Mouse (Mus musculus): ENCODE data around the gene Pgam5.

Gene Pgam5

DNA sequence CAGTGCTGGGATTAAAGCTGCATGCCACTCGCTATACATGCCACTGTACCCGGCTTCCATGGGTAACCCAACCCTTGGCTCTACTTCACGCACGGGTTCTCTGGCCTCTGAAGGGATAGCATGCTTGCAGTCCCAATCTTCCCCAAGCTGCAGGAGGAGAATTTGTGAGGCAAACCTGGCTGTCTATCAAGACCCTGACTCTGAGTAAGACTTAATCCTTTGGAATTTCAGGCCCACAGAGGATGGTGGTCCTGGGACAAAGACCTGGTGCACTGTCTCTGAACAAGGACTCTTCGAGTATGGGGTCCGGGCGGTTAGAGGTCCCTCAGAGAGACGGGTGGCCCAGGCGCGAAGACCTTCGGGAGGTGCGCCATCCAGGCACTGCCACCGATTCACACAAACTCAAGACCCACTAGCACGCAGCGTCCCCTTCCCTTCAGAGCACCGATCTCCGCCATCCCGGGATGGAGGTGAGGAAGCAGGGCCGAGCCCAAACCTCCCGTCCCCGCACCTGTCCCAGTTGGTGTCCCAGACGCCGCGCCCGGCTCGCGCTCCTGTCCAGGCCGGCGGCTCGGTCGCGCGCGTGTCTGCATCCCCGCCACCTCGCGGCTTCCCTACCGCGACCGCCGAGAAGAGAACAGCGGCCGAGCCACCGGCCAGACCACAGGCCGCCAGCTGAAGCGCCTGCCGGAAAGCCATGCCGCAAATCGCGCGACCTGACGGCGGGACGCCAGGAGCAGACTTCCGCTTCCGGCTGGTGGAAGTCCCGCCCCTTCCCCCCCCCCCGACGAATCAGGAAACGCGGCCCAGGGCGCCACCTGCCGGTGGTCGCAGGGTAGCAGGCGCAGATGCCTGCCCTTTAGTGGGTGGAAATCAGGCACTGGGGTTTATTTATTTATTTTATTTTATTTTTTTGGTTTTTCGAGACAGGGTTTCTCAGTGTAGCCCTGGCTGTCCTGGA is at the start of gene Pgam5:
Gene Pgam5, minus strand, starts transcription at position 773 of the 961 bp plus-strand sequence.
- in situ Hi-C loops (cut with MboI, MseI), result no loop called here

DNA sequence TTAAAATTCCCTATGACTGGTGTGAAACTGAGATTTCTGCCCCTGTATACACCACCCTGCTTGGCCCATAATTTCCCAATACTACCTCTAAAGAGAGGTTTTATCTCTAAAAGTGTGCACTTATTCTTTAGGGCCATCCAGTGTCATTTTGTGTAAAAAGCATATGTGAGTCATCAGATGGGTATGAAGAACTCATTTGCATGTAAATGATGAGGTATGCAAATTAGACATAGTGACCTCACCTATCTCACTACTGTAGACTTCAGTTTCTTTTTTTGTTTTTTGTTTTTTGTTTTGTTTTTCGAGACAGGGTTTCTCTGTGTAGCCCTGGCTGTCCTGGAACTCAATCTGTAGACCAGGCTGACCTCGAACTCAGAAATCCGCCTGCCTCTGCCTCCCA is 43.4 kb upstream of the Pgam5 start:
- in situ Hi-C loops (cut with MboI, MseI), result no loop called here

GRCm38 (mm10) chr5:110308861-110309260 is 39.1 kb upstream of the Pgam5 start:
- in situ Hi-C loops (cut with MboI, MseI), result no loop called here

DNA sequence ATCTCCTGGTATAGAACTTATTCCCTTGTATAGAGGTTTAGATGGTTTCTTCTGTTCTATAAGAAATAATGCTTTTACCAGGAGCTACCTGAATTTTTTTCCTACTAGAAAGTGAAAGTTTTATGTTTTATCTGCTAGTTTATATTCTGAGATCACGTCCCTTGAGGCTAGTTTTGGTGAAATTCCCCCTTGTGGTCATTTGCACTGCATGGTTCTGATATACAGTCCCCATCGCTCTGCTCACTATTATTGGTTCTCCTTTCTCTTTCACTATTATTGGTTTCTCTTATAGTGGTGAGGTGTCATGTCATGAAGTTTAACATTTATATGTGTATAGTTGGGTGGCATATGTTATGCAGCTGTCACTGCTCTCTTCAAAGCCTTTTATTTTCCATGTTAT is 30.9 kb upstream of the Pgam5 start:
- in situ Hi-C loops (cut with MboI, MseI), result no loop called here

DNA sequence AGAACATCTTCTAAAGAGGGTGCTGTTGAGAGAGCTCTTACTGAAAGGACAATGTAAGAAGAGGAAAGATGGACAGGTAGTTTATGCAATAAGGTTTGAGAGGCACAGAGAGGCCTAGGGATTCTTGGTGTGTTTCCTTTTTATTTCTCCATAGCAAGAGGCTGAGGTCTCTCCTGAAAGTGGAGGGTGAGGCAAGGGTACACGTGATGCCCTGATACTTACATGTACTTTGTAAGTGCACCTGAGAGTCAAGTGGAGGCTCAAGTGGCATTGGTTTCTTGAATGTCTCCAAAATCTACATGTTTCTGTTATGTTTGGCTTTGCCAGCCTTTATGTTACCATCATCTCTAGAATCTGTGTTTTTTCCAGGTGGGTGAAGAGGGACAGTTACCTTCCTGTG is 26.9 kb upstream of the Pgam5 start:
- in situ Hi-C loops (cut with MboI, MseI), result no loop called here

DNA sequence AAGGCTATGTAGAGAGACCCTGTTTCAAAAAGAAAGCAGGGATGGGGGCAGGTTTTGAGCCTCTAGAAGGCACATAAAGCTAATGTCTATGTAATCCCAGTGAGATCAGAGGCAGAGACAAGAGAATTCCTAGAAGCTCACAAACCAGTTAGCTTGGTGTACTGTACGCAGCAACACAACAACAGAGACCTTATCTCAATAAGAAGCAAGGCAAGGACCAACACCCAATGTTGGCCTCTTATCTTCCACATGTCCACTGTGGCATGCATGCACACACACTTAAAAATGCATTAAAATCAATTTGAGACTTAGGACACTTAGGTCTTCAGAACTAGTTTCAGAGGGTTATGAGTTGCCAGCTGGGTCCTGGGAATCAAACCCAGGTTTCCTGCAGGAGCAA is 21.9 kb upstream of the Pgam5 start:
- in situ Hi-C loops (cut with MboI, MseI), result no loop called here

DNA sequence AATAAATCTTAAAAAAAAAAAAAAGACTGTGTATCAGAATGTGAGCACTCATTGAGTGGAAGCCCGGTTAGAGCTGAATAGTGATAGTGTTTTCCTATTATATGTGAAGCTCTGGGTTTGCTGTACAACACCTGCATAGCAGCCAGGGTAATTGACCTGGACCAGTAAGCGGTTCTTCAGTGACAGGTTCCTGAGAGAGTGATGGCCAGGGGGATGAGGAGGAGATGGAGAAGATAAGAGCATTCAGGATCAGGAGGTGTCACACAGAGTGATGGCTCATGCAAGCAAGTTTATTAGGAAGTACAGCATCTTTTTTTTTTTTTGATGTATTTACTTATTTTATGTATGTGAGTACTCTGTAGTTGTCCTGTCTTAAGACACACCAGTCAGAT is 17.4 kb upstream of the Pgam5 start:
- in situ Hi-C loops (cut with MboI, MseI), result no loop called here

DNA sequence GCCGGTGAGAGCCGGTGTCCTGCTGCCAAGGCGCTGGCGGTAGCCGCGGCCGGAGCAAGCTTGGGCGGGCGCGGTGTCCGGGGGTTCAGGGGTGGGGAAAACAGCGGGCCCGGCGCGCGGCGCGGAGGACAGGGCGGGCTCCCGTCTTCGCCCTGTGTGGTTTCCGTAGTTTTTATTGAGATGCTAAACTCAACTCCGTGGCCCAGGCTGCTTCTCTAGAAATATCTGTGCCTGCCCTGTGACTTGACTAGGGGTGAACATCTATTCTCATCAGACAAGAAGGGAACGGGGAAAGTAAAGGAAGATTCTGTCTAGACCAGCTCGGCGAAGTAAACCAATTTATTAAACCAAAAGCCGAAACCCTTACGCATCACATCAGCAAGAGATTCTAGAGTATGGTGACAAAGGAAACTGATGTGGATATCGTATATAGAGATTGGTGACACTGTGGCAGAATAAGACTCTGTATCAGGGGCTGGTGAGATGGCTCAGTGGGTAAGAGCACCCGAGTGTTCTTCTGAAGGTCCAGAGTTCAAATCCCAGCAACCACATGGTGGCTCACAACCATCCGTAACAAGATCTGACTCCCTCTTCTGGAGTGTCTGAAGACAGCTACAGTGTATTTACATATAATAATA is 16.9 kb upstream of the Pgam5 start:
- in situ Hi-C loops (cut with MboI, MseI), result no loop called here

DNA sequence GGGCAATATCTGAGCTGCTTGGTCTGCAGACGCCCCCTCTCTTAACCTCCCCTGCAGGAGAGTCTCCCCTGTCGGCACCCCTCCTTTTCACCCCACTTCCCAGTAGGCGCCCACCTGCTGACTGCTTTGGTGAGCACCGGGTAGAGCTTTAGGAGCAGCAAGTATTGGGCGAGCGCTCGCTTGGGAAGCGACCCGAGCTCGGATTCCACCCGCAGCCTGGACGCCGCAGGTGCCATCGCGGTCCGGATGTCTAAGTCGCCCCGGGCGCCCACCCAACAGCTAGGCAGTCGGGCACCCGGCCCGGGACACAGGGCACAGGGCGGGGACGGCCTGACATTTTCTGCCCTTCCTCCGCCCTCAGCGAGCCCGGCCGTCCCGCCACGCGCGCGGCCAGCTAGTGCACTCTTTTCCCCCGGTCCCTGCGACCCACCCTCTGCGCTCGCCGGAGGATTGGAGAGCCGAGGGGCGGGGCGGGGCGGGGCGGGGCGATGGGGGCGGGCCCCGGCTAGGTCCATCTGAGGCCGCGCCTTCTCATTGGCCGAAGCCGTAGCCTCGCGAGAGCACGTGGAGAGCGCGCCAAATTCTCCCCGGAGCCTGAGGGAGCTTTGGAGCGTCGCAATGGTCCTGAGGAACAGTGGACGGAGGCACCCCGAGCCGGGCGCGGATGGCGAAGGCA is 16.2 kb upstream of the Pgam5 start, which contains the start of the genes Pxmp2 and Pole:
Gene Pxmp2, minus strand, starts transcription at position 417 of the 676 bp plus-strand sequence.
Gene Pole, plus strand, starts transcription at position 537 of the 676 bp plus-strand sequence.
- in situ Hi-C loops (cut with MboI, MseI), result no loop called here

GRCm38 (mm10) chr5:110285156-110285555 is 15.4 kb upstream of the Pgam5 start:
- in situ Hi-C loops (cut with MboI, MseI), result no loop called here

DNA sequence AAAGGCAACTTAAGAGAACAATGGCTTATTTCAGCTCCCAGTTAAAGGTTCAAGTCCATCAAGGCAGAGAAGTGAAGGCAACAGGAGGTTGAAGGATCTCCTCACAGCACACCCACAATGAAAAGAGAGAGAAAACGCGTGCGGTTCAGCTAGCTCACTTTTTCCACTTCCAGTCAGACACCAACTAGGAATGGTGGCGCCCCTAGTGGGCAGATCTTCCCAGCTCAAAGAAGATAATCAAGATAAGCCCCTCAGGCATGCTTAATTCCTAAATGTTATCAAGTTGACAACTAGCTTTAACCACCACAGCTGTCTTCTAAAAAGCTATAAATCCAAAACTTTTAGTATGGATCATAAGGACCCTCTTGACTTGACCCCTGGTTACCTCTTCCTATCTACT is 14.8 kb upstream of the Pgam5 start:
- in situ Hi-C loops (cut with MboI, MseI), result no loop called here

DNA sequence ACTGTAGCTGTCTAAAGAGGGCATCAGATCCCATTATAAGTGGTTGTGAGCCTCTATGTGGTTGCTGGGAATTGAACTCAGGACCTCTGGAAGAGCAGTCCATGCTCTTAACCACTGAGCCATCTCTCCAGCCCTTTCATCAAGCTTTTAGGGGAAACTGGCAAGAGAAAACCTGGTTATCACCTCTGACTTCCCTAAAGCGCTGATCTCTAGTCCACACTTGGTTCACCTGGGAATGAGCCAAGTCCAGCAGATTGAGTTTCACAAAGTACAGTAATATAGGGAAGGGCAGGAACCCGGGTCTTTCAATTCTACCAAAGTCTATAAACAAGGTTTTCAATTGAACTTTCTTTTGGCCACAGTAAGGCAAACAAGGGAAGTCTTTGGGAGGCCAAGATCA is 12.3 kb upstream of the Pgam5 start:
- in situ Hi-C loops (cut with MboI, MseI), result no loop called here

DNA sequence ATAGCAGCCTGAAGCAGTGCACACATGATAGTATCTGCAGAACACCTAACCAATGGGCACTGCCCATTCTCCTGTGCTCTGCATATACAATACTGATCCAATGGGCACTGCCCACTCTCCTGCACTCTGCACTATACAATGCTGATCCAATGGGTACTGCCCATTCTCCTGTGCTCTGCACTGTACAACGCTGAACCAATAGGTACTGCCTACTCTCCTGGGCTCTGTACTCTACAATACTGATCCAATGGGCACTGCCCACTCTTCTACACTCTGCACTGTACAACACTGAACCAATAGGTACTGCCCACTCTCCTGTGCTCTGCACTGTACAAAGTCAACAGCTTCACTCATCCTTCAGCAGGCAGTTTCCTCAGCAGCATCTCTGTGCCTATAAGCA is 7.2 kb upstream of the Pgam5 start:
- in situ Hi-C loops (cut with MboI, MseI), result no loop called here

GRCm38 (mm10) chr5:110276391-110276790 is 6.7 kb upstream of the Pgam5 start:
- in situ Hi-C loops (cut with MboI, MseI), result no loop called here

DNA sequence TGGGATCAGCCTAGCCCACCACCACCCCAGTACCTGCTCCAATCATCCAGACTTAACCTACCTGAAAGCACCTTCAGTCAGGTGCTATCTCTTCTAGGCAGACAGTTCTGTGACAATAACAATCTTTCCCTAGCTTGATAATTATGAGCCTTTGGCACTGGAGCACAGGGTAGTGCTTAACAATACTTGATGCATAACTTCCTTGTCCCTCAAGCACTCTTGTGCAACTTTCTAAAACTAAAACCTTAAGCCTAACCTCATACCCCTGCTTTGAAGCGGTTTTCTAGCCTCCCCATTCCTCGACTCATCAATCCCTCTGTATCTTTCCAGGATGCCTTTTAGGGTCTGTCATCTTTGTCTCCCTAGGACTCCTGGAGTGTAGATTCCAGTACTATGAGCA is 5.1 kb upstream of the Pgam5 start:
- in situ Hi-C loops (cut with MboI, MseI), result no loop called here

DNA sequence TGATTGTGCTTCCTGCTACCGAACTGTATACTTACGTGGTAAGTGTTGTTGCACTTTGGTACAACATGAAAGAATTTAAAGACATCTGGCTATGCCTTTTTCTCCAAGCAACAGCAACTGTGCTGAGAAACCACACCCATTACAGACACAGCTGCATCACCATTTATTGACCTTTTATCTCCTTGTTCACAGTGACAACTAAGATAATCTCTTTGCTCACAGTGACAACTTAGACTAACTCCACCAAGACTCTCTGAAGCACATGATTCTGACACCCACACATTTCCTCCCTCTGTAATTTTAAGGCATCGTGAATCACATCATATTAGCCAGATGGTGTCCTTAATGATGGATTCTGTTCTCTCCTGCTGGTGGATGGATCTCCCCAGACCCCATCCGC is 4.4 kb upstream of the Pgam5 start:
- in situ Hi-C loops (cut with MboI, MseI), result no loop called here

- in situ Hi-C loops (cut with MboI, MseI), result no loop called here
Observed at GRCm38 (mm10) chr5:110270242-110270641, 529 bp upstream of the Pgam5 start.

GRCm38 (mm10) chr5:110266941-110267340 is 2.8 kb downstream of the Pgam5 start:
- in situ Hi-C loops (cut with MboI, MseI), result no loop called here

GRCm38 (mm10) chr5:110244091-110244490 is 25.6 kb downstream of the Pgam5 start:
- in situ Hi-C loops (cut with MboI, MseI), result no loop called here

- in situ Hi-C loops (cut with MboI, MseI), result no loop called here
Observed at GRCm38 (mm10) chr5:110232346-110232745, 37.4 kb downstream of the Pgam5 start.

DNA sequence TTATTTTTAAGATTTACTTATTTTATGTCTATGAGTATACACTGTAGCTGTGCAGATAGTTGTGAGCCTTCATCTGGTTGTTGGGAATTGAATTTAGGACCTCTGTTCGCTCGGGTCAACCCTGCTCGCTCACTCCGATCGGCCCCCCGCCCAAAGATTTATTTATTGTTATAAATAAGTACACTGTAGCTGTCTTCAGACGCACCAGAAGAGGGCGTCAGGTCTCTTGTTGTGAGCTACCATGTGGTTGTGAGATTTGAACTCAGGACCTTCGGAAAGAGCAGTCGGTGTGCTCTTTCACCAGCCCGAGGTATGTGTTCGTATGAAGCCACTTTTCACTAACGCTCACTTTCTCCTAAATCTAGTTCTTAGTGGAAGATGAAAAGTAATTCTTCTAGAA is 38.1 kb downstream of the Pgam5 start:
- in situ Hi-C loops (cut with MboI, MseI), result no loop called here

GRCm38 (mm10) chr5:110230780-110231461 is 38.8 kb downstream of the Pgam5 start, which contains the start of gene Ankle2:
Gene Ankle2 (plus strand): TSS chr5:110231004.
- in situ Hi-C loops (cut with MboI, MseI), result no loop called here

All from T-helper 1 cell (primary cell).